Mouse (Mus musculus): Measurements from ENCODE around the gene Pmpcb.

DNA sequence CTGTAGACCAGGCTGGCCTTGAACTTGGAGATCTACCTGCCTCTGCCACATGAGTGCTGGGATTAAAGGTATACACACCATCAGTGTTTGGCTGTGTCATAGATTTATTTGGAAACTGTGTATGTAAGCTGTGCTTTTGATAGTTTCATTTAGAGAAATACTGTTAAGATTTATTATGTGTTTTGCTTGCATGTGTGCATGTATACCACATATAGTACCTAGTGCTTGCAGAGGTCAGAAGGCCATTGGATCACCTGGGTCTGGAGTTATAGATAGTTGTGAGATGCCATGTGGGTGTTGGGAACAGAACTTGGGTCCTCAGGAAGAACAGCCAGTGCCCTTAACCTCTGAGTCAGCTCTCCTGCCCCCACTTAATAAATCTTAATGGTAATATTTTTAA, 7.7 kb downstream of the Pmpcb start:
- no peak for TF ChIP-seq CTCF (IDR thresholded peaks at IDR 0.05; ENCODE audit: low read depth, low read length)
- no peak for TF ChIP-seq GATA1 (IDR thresholded peaks at IDR 0.05; ENCODE audit: borderline replicate concordance, low read length)
